Mouse (Mus musculus) thymus, postnatal 25 days (tissue): ENCODE measurements around the gene Dap3.
"Not testable (repeated sequence)": the region's sequence is repeated elsewhere in the genome, so short reads cannot be mapped to it uniquely, and the experiment has no call there.

ENCODE experiments used
- DNase-seq: peaks from one replicate; pipeline ENCODE4 v3.0.0; 2022

Gene Dap3

GRCm38 (mm10) chr3:88950576-88951326 lies at the start of gene Dap3, which contains the start of gene Ash1l:
TSS of gene Dap3 (minus strand) at chr3:88951181.
TSS of gene Ash1l (plus strand) at chr3:88950622.
- peak; percentile 86 for DNase-seq

DNA sequence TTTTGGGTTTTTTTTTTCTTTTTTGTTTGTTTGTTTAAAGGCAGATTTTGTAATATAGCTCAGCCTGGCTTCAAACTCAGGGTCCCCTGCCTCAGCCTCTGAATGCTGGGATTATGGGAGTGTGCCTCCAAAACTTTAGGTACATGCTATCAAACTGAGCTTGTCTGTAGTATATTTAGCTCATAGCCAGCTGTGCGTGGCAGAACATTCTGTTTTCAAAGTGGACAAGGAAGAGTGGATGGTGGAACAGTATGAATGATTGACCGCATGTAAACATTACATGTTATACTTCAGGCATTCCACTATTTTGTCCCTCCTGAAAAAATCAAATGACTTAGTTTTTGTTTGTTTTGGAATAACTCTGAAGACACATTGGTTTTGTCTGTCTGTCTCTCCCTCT lies 41.8 kb upstream of the Dap3 start:
- DNase-seq, result no peak

- DNase-seq, result no peak
Measured at GRCm38 (mm10) chr3:88983921-88984381, 33.0 kb upstream of the Dap3 start.

- no peak for DNase-seq
Measured at GRCm38 (mm10) chr3:88981206-88982010, 30.4 kb upstream of the Dap3 start.

DNA sequence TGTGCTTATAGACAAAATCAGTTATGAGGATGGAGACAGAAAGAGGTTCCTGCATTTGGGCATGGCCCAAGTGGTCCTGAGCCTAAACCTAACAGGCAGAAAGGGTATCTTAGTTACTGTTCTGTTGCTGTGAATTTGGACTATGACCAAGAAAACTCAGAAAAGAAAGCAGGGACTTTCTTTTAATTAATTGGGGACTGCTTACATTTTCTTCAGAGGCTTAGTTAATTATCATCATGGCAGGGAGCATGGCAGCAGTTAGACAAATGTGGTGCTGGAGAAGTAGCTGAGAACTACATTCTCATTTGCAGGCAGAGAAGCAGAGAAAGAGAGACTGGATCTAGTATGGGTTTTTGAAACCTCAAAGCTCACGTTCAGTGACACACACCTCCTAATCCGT lies 24.0 kb upstream of the Dap3 start:
- no peak for DNase-seq

- not testable (repeated sequence) for DNase-seq
Measured at GRCm38 (mm10) chr3:88963211-88963610, 12.2 kb upstream of the Dap3 start.

- DNase-seq, result no peak
Measured at GRCm38 (mm10) chr3:88953736-88954135, 2.8 kb upstream of the Dap3 start.

- DNase-seq, result no peak
Measured at GRCm38 (mm10) chr3:88953246-88953645, 2.3 kb upstream of the Dap3 start.

- no peak for DNase-seq
Measured at GRCm38 (mm10) chr3:88951327-88951800, 383 bp upstream of the Dap3 start.

DNA sequence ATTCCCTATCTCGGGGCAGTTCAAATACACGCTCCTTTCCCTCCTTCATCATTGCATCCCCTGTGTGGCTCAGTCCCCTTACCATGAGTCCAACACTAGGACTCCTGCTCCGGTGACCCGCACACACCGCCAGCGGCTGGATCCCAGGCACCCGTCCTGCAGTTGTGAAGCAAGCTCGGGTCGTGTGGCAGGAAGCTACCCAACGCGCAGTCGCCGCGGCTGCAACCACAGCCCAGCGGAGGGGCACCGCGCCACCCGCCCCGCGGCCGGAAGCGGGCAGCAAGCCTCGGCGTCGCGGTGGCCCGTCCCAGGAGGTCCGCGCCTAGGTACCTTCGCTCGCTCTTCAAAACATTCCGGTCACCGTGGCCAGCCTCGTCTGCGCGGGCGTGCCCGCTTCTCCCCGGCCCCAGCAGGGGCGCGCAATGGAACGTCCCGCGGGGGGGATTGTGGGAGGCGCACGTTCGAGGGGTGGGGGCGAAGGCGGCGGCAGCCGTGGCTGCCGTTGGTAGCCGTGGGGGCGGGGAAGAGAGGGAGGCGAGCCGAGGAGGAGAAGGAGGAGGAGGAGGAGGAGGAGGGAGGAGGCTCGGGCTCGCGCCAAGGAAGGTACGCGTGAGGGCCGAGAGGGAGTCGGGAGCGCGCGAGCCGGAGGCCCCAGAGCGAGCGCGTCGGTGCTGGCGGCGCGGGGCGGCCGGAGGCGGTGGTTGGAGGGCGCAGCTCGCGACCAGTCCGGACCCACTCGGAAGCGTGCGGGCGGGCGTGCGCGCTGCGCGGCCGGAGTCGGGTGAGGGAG lies 1.0 kb downstream of the Dap3 start:
- peak; percentile 93 for DNase-seq

DNA sequence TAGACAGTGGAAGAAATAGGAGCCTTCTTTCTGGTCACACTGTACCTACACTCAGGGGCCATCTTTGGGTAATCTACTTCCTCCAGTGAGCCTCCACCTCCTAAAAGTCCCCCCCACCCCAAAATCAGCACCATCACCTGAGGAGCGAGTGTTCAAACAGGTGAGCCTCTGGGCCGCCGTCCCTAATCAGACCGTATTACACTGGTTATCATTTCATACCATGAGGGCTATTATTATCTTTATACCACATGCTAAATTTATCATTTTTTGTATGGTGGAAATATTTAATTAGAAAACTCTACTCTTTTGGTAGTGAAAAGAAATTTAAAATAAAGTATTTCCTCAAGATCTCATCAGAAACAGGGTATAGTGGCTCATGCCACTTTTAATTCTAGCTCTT lies 6.9 kb downstream of the Dap3 start:
- no peak for DNase-seq

- no peak for DNase-seq
Measured at GRCm38 (mm10) chr3:88942316-88942880, 8.6 kb downstream of the Dap3 start.

- DNase-seq, result peak; percentile 6
Measured at GRCm38 (mm10) chr3:88939749-88940148, 11.2 kb downstream of the Dap3 start.

DNA sequence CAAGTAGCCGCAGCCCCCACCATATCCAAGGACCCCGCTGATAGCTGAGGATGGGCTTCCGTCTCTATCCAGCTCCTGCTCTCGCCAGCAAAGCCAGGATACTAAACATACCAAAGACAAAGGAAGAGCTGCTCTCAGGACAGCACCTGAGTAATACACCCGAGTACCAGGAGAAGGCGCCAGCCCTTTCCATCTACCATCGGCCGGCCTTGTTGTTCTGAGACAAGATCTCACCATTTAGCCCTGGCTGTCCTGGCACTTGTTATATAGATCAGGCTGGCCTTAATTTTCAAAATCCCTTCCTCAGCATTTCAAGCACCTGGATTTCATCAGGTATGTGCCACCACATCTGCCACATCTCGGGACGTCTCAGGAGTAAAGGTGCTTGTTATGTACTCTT lies 11.9 kb downstream of the Dap3 start:
- DNase-seq, result no peak

DNA sequence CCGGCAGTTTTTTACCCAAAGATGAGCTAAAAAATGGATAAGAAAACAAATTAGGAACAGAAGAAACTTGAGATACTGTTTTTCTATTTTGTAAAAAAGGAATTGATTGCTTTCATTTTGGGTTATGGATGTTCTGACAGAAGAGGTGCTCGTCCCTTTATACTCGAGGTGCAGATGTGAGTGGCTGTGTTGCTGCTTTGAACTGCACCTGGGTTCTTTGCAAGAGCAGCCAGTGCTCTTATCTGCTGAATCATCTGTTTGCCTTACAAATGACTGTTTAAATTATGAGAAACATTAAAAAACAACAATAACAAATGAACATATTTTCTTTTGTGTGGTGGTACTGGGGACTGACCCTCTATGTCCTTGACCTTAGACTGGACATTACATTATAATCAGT lies 21.5 kb downstream of the Dap3 start:
- peak; percentile 31 for DNase-seq

- no peak for DNase-seq
Measured at GRCm38 (mm10) chr3:88925651-88926050, 25.3 kb downstream of the Dap3 start.

DNA sequence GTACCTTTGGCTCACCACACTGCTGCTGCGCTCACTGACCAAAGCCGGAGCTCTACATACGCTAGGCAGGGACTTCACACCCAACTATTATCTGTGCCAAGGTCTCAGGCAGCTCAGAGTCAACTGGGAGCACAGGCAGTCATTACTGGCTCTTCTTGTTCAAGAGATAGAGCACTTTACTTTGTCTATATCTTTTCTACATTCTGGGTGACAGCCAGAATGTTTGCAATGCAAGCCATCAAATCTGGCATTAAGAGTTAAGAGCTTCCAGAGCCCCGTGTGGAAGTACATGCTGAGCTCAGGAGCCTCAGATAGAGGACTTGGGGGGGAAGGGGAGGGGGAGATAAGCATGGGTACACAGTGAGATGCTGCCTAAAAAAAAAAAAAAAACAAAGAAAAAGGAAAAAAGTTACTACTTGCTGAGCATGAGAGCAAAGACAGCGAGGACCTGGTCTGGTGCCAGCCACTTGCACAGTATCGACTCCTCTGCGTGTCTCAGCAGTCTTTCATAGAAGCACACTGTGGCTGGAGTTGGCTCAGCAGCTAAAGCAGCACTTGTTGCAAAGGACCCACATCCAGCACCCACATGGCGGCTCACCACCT lies 26.9 kb downstream of the Dap3 start:
- no peak for DNase-seq

- DNase-seq, result no peak
Measured at GRCm38 (mm10) chr3:88921411-88921810, 29.6 kb downstream of the Dap3 start.

- no peak for DNase-seq
Measured at GRCm38 (mm10) chr3:88918981-88919380, 32.0 kb downstream of the Dap3 start.

- DNase-seq, result no peak
Measured at GRCm38 (mm10) chr3:88914384-88914810, 36.6 kb downstream of the Dap3 start.

- DNase-seq, result peak; percentile 93
Measured at GRCm38 (mm10) chr3:88913511-88914383, 37.2 kb downstream of the Dap3 start, which contains the start of gene Msto1. TSS of gene Msto1 (minus strand) at chr3:88913999.
